Mouse (Mus musculus) ES-E14 (cell line): ENCODE data around the gene Kxd1.
"Not testable (repeated sequence)": the region's sequence is repeated elsewhere in the genome, so short reads cannot be mapped to it uniquely, and the experiment has no call there.

ENCODE experiments used
- HCFC1 ChIP-seq: IDR thresholded peaks from 2 replicates; pipeline ENCODE4 v1.6.1; 2012; ENCODE audit warnings: low read length, inconsistent platforms, borderline replicate concordance; ENCODE audit not compliant: insufficient read depth
- ZC3H11A ChIP-seq: IDR thresholded peaks from 2 replicates; pipeline ENCODE4 v1.6.1; 2012; ENCODE audit warnings: low read depth, mild to moderate bottlenecking, inconsistent platforms, low read length, borderline replicate concordance
- ZNF384 ChIP-seq: IDR thresholded peaks from 2 replicates; pipeline ENCODE4 v1.6.1; 2012; ENCODE audit warnings: low read depth, low read length, inconsistent platforms

DNA sequence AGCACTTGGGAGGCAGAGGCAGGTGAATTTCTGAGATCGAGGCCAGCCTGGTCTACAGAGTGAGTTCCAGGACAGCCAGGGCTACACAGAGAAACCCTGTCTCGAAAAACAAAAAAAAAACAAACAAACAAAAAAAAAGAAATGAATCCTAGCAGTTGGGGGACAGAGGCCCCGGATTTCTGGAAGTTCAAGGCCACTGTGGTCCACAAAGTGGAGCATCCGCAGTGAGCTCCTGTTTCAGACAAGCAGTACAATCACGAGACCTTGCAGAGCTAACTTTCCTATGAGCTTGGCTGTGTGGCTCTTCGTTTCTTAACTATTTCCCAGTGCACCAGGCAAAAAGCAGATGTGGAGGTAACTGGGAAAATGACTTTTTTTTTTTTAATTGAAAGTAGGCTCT lies 16.6 kb downstream of the Kxd1 start:
- not testable (repeated sequence) for TF ChIP-seq HCFC1, ZC3H11A
- TF ChIP-seq ZNF384 = peak; percentile 75
